Mouse (Mus musculus): ENCODE measurements around the gene Cfap77. TPM values are rescaled to one million over a fixed set of nuclear protein-coding genes. Genes with fewer than 3 reads are reported as not detected.

Cfap77 gene
- total RNA-seq (2023) = not detected

GRCm38 (mm10) chr2:29054991-29055390, at the start of gene Cfap77:
Gene Cfap77 (minus strand): TSS chr2:29055066.

GRCm38 (mm10) chr2:29060135-29060597, 5.3 kb upstream of the Cfap77 start, which contains the start of gene Ttf1:
Gene Ttf1 (plus strand): TSS chr2:29060262.

GRCm38 (mm10) chr2:28916513-28916865, 138.4 kb downstream of the Cfap77 start, which contains the start of gene Barhl1:
Gene Barhl1 (minus strand): TSS chr2:28916668.

Other genes starting within 250 kb of the Cfap77 start
- 1 to 10 TPM; 8.6 to 9.9 TPM for gene Gtf3c4, start 214.7 kb downstream of the Cfap77 start, total RNA-seq (2023)
- 1 to 10 TPM; 7.4 to 8.2 TPM for gene Ddx31, start 214.7 kb downstream of the Cfap77 start, total RNA-seq (2023)
- gene Barhl1, start 138.4 kb downstream of the Cfap77 start, total RNA-seq (2023) = not detected
- 10 to 100 TPM; 14.3 to 16.6 TPM for gene Ttf1, start 5.2 kb upstream of the Cfap77 start, total RNA-seq (2023)
- 10 to 100 TPM; 34.4 to 35.7 TPM for gene Setx, start 69.1 kb upstream of the Cfap77 start, total RNA-seq (2023)
- 100 to 1,000 TPM; 125 to 138 TPM for gene Ntng2, start 197.9 kb upstream of the Cfap77 start, total RNA-seq (2023)

Measured in neutrophil, adult 59 days (primary cell).